Mouse (Mus musculus) cortical plate, adult 2 months (tissue): ENCODE data around the gene Rbm47. TPM values are rescaled to one million over a fixed set of nuclear protein-coding genes. Genes with fewer than 3 reads are reported as not detected.

Experiments
- H3K27ac ChIP-seq: fragments of 200-500 bp; 2 replicates; pipeline ENCODE4 v1.5.1; 2012; ENCODE audit warnings: low read length, control low read depth, inconsistent platforms; ENCODE audit not compliant: insufficient read depth
- H3K4me1 ChIP-seq: fragments of 200-500 bp; 2 replicates; pipeline ENCODE4 v1.6.1; 2011; ENCODE audit warnings: low read length; ENCODE audit not compliant: control insufficient read depth, insufficient read depth
- H3K4me3 ChIP-seq: fragments of 200-500 bp; 2 replicates; pipeline ENCODE4 v1.5.1; 2011; ENCODE audit warnings: mild to moderate bottlenecking, low read length, control low read depth; ENCODE audit not compliant: insufficient read depth
- CTCF ChIP-seq: fragments of 200-500 bp; IDR thresholded peaks from 2 replicates; pipeline ENCODE4 v1.5.1; 2011; ENCODE audit warnings: mild to moderate bottlenecking, control low read depth, low read length; ENCODE audit not compliant: insufficient read depth; ENCODE audit errors: extremely low read depth
- POLR2A ChIP-seq: fragments of 200-500 bp; IDR thresholded peaks from 2 replicates; pipeline ENCODE4 v1.6.1; 2011; ENCODE audit warnings: mild to moderate bottlenecking, low read length, control low read depth; ENCODE audit not compliant: insufficient read depth; ENCODE audit errors: extremely low read depth
- polyA plus RNA-seq: library from polyadenylated mRNA; depleted of rRNA; stranded (reverse); fragments of >200 nt; gene quantifications from 2 replicates; pipeline ENCODE4 v1.2.3, GENCODE M21; 2012; rRNA removed

The Rbm47 gene
- polyA plus RNA-seq = 0.57 and 0.73 TPM in 2 replicates

DNA sequence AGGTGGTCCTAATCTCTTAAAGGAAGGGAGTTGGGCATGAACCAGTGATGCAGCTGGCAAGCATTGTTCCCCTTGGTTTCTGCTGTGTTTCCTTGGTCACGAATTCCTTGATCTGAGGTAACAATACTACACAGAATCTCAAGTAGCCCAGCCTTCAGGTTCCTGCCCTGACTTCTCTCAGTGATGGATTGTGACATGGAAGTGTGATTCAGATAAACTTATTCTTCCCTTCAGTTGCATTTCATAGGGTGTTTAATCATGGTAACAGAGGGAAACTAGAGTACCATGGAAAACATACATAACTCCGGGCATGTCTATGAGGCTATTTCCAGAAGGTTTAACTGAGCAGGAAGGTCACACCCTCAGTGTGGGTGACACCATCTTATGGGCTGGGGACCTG, at the start of gene Rbm47:
Rbm47 (minus strand) TSS at position 101 of the 400 bp plus-strand sequence.
- no peak within 1 kb of the TSS for H3K27ac ChIP-seq
- H3K4me3 ChIP-seq = no peak within 1 kb of the TSS
- peaks cover 3% of the 10 kb centered on the region; the same call in 1 of the 2 replicates for H3K4me1 ChIP-seq
- TF ChIP-seq POLR2A (no peak), CTCF (no peak)

DNA sequence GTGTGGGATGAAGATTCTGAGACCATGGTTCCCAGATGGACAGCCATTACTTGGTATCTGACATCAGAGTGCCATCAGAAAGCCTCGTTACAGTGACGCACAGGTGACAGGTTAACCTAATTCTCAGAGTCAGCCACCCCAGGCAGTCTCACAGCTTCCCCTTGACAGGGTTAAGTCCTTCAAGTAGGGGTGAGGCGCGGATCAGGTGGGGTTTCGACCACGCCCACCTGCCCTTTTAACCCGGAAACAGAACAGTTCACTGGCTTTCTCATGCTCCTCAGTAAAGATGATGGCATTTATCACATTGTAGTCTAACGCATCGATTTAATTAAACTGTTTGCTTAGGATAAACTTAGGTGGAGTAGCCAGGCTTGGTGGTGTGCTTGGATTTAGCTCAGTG, 47.7 kb upstream of the Rbm47 start:
- Histone ChIP-seq H3K4me1 (no peaks in the 10 kb centered on the region), H3K27ac (no peak overlapping the region), H3K4me3 (no peak overlapping the region)
- TF ChIP-seq POLR2A (no peak), CTCF (no peak)

DNA sequence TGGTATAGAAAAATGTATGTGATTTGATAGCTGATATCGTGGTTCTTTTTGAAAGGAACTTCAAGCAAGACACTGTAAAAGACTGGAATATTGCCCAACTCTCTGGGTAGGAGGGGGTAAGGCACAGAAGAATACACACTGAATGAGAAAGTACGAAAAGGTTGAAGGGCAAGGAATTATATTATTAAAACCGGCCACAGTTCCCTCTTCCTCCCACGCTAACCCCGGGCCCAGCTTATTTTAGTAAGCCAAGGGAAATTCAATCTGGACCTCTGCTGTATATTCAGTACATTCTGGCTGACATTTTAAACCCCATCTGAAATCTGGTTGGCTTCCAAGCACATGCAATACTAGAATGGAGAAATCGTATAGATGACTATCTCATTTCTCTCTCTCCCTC, 46.8 kb upstream of the Rbm47 start:
- no peak for TF ChIP-seq POLR2A
- TF ChIP-seq CTCF = no peak
- no peak overlapping the region for H3K4me3 ChIP-seq
- no peak overlapping the region for H3K27ac ChIP-seq
- H3K4me1 ChIP-seq = no peaks in the 10 kb centered on the region

DNA sequence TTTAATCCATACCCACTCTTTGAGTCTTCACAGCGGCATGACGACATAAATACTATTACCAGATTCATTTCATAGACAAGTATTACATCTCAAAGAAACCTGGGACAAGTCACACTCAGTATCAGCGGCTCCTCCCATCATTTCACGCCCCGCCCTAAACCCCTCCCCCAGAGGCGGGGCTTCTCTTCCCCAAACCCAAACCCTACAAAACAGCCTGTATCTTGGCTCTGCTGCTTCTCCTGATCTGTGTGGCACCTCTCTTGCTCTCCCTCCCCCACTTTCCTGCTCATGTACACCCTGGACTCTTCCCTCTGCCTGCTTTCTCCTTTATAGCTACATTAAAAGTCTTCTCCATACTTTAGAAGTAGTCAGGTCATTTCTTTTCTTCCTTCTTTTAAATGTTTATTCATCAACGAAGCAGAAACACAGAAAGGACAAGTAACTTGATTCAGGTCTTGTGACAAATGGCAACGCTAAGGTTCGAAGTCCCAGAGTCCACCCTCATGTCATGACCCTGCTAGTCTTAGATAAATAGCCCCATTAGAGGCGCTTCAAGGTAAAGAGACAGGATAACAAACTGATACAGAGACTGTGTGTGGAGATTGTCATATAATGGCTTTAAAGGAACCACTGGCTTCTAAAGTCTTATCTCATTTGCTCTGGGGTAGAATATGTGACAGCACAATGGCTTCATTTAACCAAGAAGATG, 42.8 kb upstream of the Rbm47 start:
- no peak overlapping the region for H3K27ac ChIP-seq
- no peaks in the 10 kb centered on the region for H3K4me1 ChIP-seq
- no peak for TF ChIP-seq POLR2A
- TF ChIP-seq CTCF = no peak
- H3K4me3 ChIP-seq = no peak overlapping the region

DNA sequence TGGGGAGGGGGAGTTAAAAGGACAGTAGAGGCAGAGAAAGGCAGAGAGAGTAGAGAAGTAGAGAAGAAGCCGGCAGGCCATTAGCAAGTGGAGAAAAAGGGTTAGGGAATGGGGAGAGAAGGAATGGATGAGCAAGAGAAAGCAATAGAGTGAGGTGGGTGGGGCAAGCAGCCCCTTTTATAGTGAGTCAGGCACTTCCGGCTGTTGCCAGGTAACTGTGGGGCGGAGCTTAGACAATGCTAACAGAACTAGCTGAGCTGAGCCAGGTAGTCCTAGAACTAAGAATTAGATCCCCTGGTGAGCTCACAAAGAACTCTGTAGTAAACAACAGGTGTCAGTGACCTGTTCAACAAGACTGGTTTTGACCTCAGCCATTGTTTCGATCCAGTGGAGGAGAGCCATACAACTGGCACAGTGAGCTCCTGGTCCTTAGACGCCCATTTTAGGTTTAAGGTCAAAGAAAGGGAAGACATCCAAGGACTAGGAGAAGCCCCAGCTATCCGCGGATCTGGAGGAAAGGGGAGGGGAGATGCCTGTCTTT, 41.5 kb upstream of the Rbm47 start:
- TF ChIP-seq POLR2A = no peak
- no peak for TF ChIP-seq CTCF
- H3K4me3 ChIP-seq = no peak overlapping the region
- H3K27ac ChIP-seq = no peak overlapping the region
- no peaks in the 10 kb centered on the region for H3K4me1 ChIP-seq

DNA sequence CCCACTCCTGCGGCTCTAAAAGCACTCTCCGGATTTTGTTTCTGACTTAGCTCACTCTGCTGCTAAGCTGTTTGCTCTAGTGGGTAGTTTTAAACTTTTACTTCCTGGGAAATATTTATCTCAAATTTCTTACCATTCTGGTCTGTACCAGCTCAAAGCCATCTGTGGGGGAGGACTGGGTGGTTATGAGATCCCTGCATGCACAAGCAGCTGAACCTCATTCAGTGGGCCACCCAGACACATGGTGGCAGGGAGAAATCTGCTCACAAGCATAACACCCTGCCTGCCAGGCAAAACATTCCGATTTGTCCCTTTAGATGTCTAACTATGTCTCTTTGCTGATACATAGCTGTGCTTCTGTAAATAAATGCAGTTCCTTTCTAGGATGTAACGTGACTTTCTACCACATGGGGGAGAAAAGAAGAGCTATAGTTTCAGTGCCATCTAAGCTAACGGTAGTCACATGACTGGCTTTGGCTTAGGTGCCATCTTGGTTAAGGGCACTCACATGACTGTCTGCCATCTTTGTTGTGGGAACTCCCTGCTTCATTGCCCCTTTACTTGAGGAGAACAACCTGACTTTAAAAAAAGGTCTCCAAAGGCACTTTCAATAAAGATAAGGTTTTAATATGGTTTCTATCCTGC, 36.7 kb upstream of the Rbm47 start:
- H3K27ac ChIP-seq = no peak overlapping the region
- TF ChIP-seq POLR2A (no peak), CTCF (no peak)
- H3K4me3 ChIP-seq = no peak overlapping the region
- H3K4me1 ChIP-seq = no peaks in the 10 kb centered on the region

DNA sequence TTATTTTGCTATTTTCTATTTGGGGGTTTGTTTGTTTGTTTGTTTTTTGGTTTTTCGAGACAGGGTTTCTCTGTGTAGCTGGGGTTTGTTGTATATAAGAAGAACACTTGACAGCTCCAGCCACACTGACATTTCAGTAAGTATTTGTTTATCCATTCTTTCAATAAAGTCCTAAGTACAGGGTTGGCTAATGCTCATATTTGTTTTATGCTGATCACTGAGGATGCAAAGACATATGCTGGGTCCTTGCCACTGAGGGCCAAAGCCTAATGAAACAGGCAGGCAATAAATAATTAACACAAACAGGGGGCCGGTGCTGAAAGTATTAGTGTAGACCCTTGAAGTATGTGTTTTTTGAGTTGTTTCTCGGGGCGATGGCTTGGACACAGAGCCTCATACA, 32.0 kb upstream of the Rbm47 start:
- no peak overlapping the region for H3K4me3 ChIP-seq
- TF ChIP-seq POLR2A (no peak), CTCF (no peak)
- H3K4me1 ChIP-seq = no peaks in the 10 kb centered on the region
- no peak overlapping the region for H3K27ac ChIP-seq

DNA sequence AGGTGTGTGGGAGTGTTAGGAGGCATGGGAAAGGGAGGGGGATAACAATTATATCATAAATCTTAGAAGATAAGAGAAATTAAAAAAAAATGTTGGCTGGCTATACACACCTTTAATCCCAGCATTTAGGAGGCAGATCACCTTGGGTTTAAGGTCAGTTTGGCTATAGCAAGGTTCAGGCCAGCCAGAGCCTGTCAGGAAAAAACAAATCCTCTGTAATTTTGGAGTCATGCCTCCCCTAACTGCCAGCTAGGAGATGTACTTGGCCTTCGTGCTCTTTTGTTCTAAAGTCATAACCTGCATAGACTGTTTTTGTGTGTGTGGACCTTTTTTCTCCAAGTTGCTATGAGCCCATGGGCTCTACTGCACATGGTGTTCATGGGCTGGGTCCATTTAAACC, 30.5 kb upstream of the Rbm47 start:
- Histone ChIP-seq H3K4me1 (no peaks in the 10 kb centered on the region), H3K4me3 (no peak overlapping the region), H3K27ac (no peak overlapping the region)
- TF ChIP-seq POLR2A (no peak), CTCF (no peak)

DNA sequence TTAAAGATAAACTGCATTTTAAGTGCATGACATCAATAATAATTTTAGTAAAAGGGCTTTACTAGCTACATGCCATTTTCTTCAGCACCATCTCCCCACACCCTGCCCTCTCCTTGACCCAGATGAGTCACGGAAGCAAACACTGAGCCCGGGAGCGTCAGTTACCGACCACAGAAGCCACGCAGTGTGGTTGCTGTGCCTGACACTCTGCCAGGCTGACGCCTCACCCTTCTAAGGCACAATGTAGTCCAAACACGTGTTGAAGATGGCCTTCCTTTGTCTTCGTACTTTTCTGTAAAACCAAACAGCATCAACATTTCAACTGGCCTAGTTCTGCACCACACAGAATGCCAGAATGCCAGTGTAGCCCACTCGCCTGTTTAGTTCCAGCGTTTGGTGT, 27.1 kb upstream of the Rbm47 start:
- TF ChIP-seq CTCF (no peak), POLR2A (no peak)
- Histone ChIP-seq H3K4me3 (no peak overlapping the region), H3K27ac (no peak overlapping the region), H3K4me1 (no peaks in the 10 kb centered on the region)

DNA sequence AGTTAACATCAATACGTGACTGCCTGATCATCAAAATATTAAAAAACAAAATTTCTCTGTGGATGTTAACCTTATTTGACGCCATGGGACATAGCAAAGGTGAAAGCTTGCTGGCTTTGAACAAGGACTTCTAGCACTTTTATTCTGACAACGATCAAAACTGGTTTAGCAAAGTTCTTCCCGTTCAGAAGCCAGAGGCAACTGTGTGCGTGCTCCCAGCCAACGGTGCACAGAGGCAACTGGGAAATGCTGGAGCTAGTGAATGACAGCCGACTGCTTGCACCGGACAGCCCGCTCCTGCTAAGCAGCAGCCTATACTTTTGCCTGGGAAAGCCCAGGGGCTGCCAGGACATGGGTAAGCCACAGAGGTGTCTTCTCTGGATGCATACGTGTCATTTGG, 22.4 kb upstream of the Rbm47 start:
- H3K4me3 ChIP-seq = no peak overlapping the region
- no peak for TF ChIP-seq CTCF
- no peak for TF ChIP-seq POLR2A
- no peaks in the 10 kb centered on the region for H3K4me1 ChIP-seq

More for the DNA sequence above, 22.4 kb upstream of the Rbm47 start:
- H3K27ac ChIP-seq = no peak overlapping the region
